Comparison of ENCODE assay signal across 8 mouse cellular contexts in genomic region chr5:149183721-149184103, GRCm38 (mm10). TPM values are rescaled to one million over a fixed set of nuclear protein-coding genes. Genes with fewer than 3 reads are reported as not detected.
DNase-seq lines count a peak whose midpoint lies in the region; ATAC-seq and TF ChIP-seq lines count a peak whose summit lies in the region.

No protein-coding gene starts in this region.

- peak overlapping the region; percentile 82 for H3K4me3 ChIP-seq in neural tube, embryonic 11.5 days (ENCODE audit: low read depth, low read length)
- peak overlapping the region; percentile 67 for H3K4me3 ChIP-seq in embryonic fibroblast, embryonic 13.5 days (ENCODE audit: insufficient read depth, low read length)
- peak overlapping the region; percentile 75 for H3K4me3 ChIP-seq in limb, embryonic 12.5 days (replicated peaks)
- peak overlapping the region; percentile 53 for H3K4me3 ChIP-seq in olfactory bulb, adult 2 months (ENCODE audit: insufficient read depth, low read depth, low read length)

- peak overlapping the region; percentile 90 for H3K9ac ChIP-seq in neural tube, embryonic 11.5 days (ENCODE audit: low read length)
- peak overlapping the region; percentile 81 for H3K9ac ChIP-seq in limb, embryonic 12.5 days (replicated peaks)

- peak overlapping the region; percentile 66 for H3K4me2 ChIP-seq in neural tube, embryonic 11.5 days (ENCODE audit: low read depth)
- H3K4me2 ChIP-seq in limb, embryonic 12.5 days = peak overlapping the region; percentile 61

- peak overlapping the region; percentile 94 for H3K27ac ChIP-seq in neural tube, embryonic 11.5 days (ENCODE audit: low read depth, low read length)
- H3K27ac ChIP-seq in embryonic fibroblast, embryonic 13.5 days (ENCODE audit: insufficient read depth, low read length) = peak overlapping the region; percentile 97
- H3K27ac ChIP-seq in limb, embryonic 12.5 days = peak overlapping the region; percentile 97
- peak overlapping the region; percentile 82 for H3K27ac ChIP-seq in olfactory bulb, adult 2 months (ENCODE audit: insufficient read depth, low read depth, low read length)

- no peak; the same call in 1 of the 2 replicates for TF ChIP-seq POLR2A in embryonic fibroblast, embryonic 13.5 days (IDR thresholded peaks at IDR 0.05; ENCODE audit: low read depth, low read length)
- no peak for TF ChIP-seq POLR2A in olfactory bulb, adult 2 months (IDR thresholded peaks at IDR 0.05; ENCODE audit: insufficient read depth, low read depth, low read length)

- H3K9me3 ChIP-seq in neural tube, embryonic 11.5 days (ENCODE audit: control insufficient read depth, low read length) = no peaks in the 10 kb centered on the region
- H3K9me3 ChIP-seq in limb, embryonic 12.5 days = no peaks in the 10 kb centered on the region

- peaks cover 9% of the 10 kb centered on the region for H3K4me1 ChIP-seq in neural tube, embryonic 11.5 days (ENCODE audit: control insufficient read depth, insufficient read depth, low read length)
- no peaks in the 10 kb centered on the region for H3K4me1 ChIP-seq in embryonic fibroblast, embryonic 13.5 days (ENCODE audit: control insufficient read depth, insufficient read depth, low read length)
- H3K4me1 ChIP-seq in limb, embryonic 12.5 days (replicated peaks) = peaks cover 21% of the 10 kb centered on the region
- H3K4me1 ChIP-seq in olfactory bulb, adult 2 months (ENCODE audit: control insufficient read depth, insufficient read depth, low read length) = no peaks in the 10 kb centered on the region

- H3K27me3 ChIP-seq in neural tube, embryonic 11.5 days (ENCODE audit: control insufficient read depth, insufficient read depth, low read length) = no peaks in the 10 kb centered on the region
- no peaks in the 10 kb centered on the region for H3K27me3 ChIP-seq in limb, embryonic 12.5 days

- no peak for DNase-seq in neural tube, embryonic 11.5 days (ENCODE audit: low spot score)
- no peak for DNase-seq in neural tube, embryonic 10.5 days (ENCODE audit: extremely low spot score, low spot score)
- DNase-seq in layer of hippocampus, adult 11-12 months (ENCODE audit: low spot score) = no peak
- DNase-seq in adrenal gland, postnatal 10 days = no peak
- DNase-seq in lung, postnatal 25 days (ENCODE audit: low spot score) = no peak

- TF ChIP-seq CTCF in embryonic fibroblast, embryonic 13.5 days (IDR thresholded peaks at IDR 0.05; ENCODE audit: borderline replicate concordance, insufficient read depth, low read length) = no peak
- TF ChIP-seq CTCF in olfactory bulb, adult 2 months (IDR thresholded peaks at IDR 0.05; ENCODE audit: insufficient read depth, low read depth, low read length) = no peak

- H3K36me3 ChIP-seq in neural tube, embryonic 11.5 days (ENCODE audit: control insufficient read depth, insufficient read depth, low read length) = no peaks in the 10 kb centered on the region
- H3K36me3 ChIP-seq in limb, embryonic 12.5 days = peaks cover 7% of the 10 kb centered on the region; the same call in 1 of the 2 replicates

- 0% methylated on average over 13 of the region's 13 CpGs for WGBS in neural tube, embryonic 11.5 days
- under 1% methylated on average over 13 of the region's 13 CpGs for WGBS in limb, embryonic 12.5 days
- under 1% methylated on average over 13 of the region's 13 CpGs for WGBS in olfactory bulb, adult 2 months

- ATAC-seq in neural tube, embryonic 11.5 days (ENCODE audit: insufficient read depth, low FRiP score, low TSS enrichment) = no peak; the same call in 1 of the 2 replicates
- peak; percentile 56; the same call in 1 of the 2 replicates for ATAC-seq in limb, embryonic 12.5 days (ENCODE audit: insufficient number of reproducible peaks, insufficient read depth, low FRiP score, low TSS enrichment, low read depth)

RNA-seq across cellular contexts. Expression of gene Uspl1, which starts 0.4 kb away (rescaled TPM):
- 73.3 and 78.6 TPM in 2 replicates for polyA plus RNA-seq in neural tube, embryonic 11.5 days (2014; fragmentation: Nextera tagmentation; extraction: Ambion mirVana)
- 31.3 and 37.2 TPM in 2 replicates for polyA plus RNA-seq in embryonic fibroblast, embryonic 13.5 days (2011; ENCODE audit: insufficient read length, low read depth, missing spikeins)
- 72.7 and 75.0 TPM in 2 replicates for polyA plus RNA-seq in limb, embryonic 12.5 days (2016; fragmentation: Nextera tagmentation; extraction: Ambion mirVana)
- not detected in 2 replicates for polyA plus RNA-seq in olfactory bulb, adult 2 months (2012; ENCODE audit: insufficient read depth, insufficient read length, low replicate concordance, missing spikeins)
- 10 to 100 TPM; 29.1 to 30.9 TPM for total RNA-seq in adrenal gland, postnatal 10 days (2021)

RNA-seq across cellular contexts. Expression of gene Hmgb1, which starts 0.6 kb away (rescaled TPM):
- 1,783 and 1,801 TPM in 2 replicates for polyA plus RNA-seq in neural tube, embryonic 11.5 days (2014; fragmentation: Nextera tagmentation; extraction: Ambion mirVana)
- 131 and 138 TPM in 2 replicates for polyA plus RNA-seq in embryonic fibroblast, embryonic 13.5 days (2011; ENCODE audit: insufficient read length, low read depth, missing spikeins)
- polyA plus RNA-seq in limb, embryonic 12.5 days (2016; fragmentation: Nextera tagmentation; extraction: Ambion mirVana) = 1,952 and 2,010 TPM in 2 replicates
- polyA plus RNA-seq in olfactory bulb, adult 2 months (2012; ENCODE audit: insufficient read depth, insufficient read length, low replicate concordance, missing spikeins) = 501 TPM in 1 of 2 replicates, not detected in the other
- 100 to 1,000 TPM; 186 to 230 TPM for total RNA-seq in adrenal gland, postnatal 10 days (2021)

Comparison
In these comparisons a context has a peak if more than half of its experiments do, and no peak if none do; other contexts are left out.
1. RNA of gene Uspl1, which starts 0.4 kb away (polyA plus RNA-seq): 73.3 to 78.6 TPM in neural tube, embryonic 11.5 days, 72.7 to 75.0 TPM in limb, embryonic 12.5 days and 31.3 to 37.2 TPM in embryonic fibroblast, embryonic 13.5 days; not detected in olfactory bulb, adult 2 months; every median in the first group is over 10 times any median in the second.
2. Peak in every context shown above with its lines, with median percentiles within 50 percentile points of each other: H3K27ac ChIP-seq and H3K4me3 ChIP-seq.